Mouse (Mus musculus) C2C12 (cell line): ENCODE results near the gene Rbms2. TPM values are rescaled to one million over a fixed set of nuclear protein-coding genes. Genes with fewer than 3 reads are reported as not detected.

ENCODE experiments used
- H3K27me3 ChIP-seq: one replicate; pipeline ENCODE4 v1.6.1; 2011; ENCODE audit not compliant: control insufficient read depth, insufficient read depth, insufficient read length
- H3K36me3 ChIP-seq: one replicate; pipeline ENCODE4 v1.6.1; 2011; ENCODE audit not compliant: control insufficient read depth, insufficient read depth
- H3K4me3 ChIP-seq: one replicate; pipeline ENCODE4 v1.5.1; 2011; ENCODE audit warnings: mild to moderate bottlenecking, control low read depth; ENCODE audit not compliant: poor library complexity, insufficient read depth, severe bottlenecking
- H3K79me2 ChIP-seq: one replicate; pipeline ENCODE4 v1.6.1; 2011; ENCODE audit not compliant: control insufficient read depth, insufficient read depth
- H3K79me3 ChIP-seq: one replicate; pipeline ENCODE4 v1.6.1; 2011; ENCODE audit warnings: low read depth, control low read depth
- H3ac ChIP-seq: one replicate; pipeline ENCODE3; 2011; ENCODE audit warnings: low read depth; ENCODE audit not compliant: control insufficient read depth, insufficient read length
- CEBPB ChIP-seq: IDR thresholded peaks from one replicate; pipeline ENCODE4 v1.6.1; 2011; ENCODE audit warnings: low read depth, mild to moderate bottlenecking, control low read depth, moderate library complexity
- CTCF ChIP-seq: IDR thresholded peaks from one replicate; pipeline ENCODE4 v1.5.1; 2011; ENCODE audit not compliant: control insufficient read depth, insufficient read depth, insufficient read length
- FOSL1 ChIP-seq: IDR thresholded peaks from one replicate; pipeline ENCODE4 v1.8.0; 2011; ENCODE audit warnings: mild to moderate bottlenecking, low read length; ENCODE audit not compliant: poor library complexity, insufficient read depth, severe bottlenecking
- MAX ChIP-seq: IDR thresholded peaks from one replicate; pipeline ENCODE4 v1.6.1; 2011; ENCODE audit warnings: mild to moderate bottlenecking, control low read depth
- MYOD1 ChIP-seq: IDR thresholded peaks from one replicate; pipeline ENCODE4 v1.6.1; 2011; ENCODE audit warnings: low read depth; ENCODE audit not compliant: control insufficient read depth, insufficient read length
- MYOG ChIP-seq: IDR thresholded peaks from one replicate; pipeline ENCODE4 v1.6.1; 2011; ENCODE audit not compliant: control insufficient read depth, insufficient read length; ENCODE audit errors: extremely low read depth
- USF1 ChIP-seq: IDR thresholded peaks from one replicate; pipeline ENCODE4 v1.6.1; 2011; ENCODE audit warnings: low read depth, mild to moderate bottlenecking, control low read depth, moderate library complexity
- long read RNA-seq, 2 experiments: library from polyadenylated mRNA; unstranded; transcript quantifications; one replicate each; pipeline ENCODE4 v2.0.0; 2019 to 2020
- polyA plus RNA-seq: library from polyadenylated mRNA; unstranded; fragments of >200 nt; fragmentation: generic; extraction: Trizol; gene quantifications from one replicate; pipeline ENCODE4 v1.2.1, GENCODE M21; 2012; ENCODE audit warnings: missing spikeins

The Rbms2 gene
- 61.4 TPM for polyA plus RNA-seq
- long read RNA-seq, experiment 1, transcript Rbms2-201 (13 exons, 1,481 nt) = major isoform, 18 of 32 reads
- long read RNA-seq, experiment 1, partial matches to known transcripts = 6 of 32 reads
- long read RNA-seq, experiment 1, other reads (novel, unspliced or antisense) = 8 of 32 reads
- long read RNA-seq, experiment 2, transcript Rbms2-201 (13 exons, 1,481 nt) = major isoform, 49 of 73 reads
- long read RNA-seq, experiment 2, partial matches to known transcripts = 3 of 73 reads
- long read RNA-seq, experiment 2, other reads (novel, unspliced or antisense) = 20 of 73 reads

DNA sequence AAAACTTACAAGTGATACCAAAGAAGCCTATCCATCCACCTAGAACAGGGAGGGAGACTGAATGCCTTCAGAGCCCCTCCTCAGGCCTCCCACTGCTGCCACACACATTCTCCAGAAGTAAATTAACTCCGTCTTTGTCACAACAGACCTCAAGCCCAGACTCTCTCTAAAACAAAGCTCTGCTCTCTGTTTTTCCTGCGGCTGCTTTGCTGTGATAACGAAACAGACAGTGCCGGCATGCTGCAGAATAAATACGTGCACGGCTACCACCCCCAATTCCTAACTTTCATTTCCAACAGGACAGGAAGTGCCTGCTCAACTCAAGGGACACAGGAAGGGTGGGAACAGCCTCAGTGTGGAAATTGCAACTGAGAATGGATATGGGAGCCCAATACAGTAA lies at the start of gene Rbms2:
Gene Rbms2 (minus strand): TSS at position 309 of the 400 bp plus-strand sequence.
- Histone ChIP-seq H3K4me3 (no peak within 1 kb of the TSS), H3K79me3 (peaks cover 11% of the 10 kb centered on the region), H3K36me3 (no peaks in the 10 kb centered on the region), H3K79me2 (peaks cover 12% of the 10 kb centered on the region), H3K27me3 (no peaks in the 10 kb centered on the region), H3ac (peak within 1 kb of the TSS; percentile 14)
- TF ChIP-seq CEBPB = no peak
- TF ChIP-seq MYOD1 = no peak
- no peak for TF ChIP-seq CTCF
- no peak for TF ChIP-seq USF1
- TF ChIP-seq FOSL1 = no peak
- no peak for TF ChIP-seq MAX
- no peak for TF ChIP-seq MYOG

DNA sequence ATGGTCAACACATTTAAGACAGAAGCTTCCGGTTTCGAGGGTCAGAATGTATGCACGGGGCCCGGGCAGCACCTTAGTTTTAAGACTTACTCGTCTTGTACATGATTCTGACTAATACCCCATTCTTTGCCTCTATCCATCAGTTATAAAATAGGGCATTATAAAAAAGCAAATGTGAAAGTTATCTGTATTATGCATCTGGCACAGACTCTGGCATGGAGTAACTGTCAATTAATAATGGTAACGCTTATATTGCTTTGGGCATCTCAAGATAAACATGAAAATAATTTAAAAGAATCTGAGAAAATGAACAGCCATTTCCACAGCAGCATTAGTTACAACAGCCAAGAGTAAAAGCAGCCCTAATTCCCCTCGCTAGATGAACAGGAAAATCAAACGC lies 47.9 kb upstream of the Rbms2 start:
- H3K27me3 ChIP-seq = peaks cover 3% of the 10 kb centered on the region
- no peak overlapping the region for H3K4me3 ChIP-seq
- no peaks in the 10 kb centered on the region for H3K36me3 ChIP-seq
- no peaks in the 10 kb centered on the region for H3K79me3 ChIP-seq
- no peak overlapping the region for H3ac ChIP-seq
- TF ChIP-seq CEBPB (no peak), CTCF (no peak), MAX (no peak), MYOG (no peak), MYOD1 (no peak), USF1 (no peak), FOSL1 (no peak)
- peaks cover 8% of the 10 kb centered on the region for H3K79me2 ChIP-seq

DNA sequence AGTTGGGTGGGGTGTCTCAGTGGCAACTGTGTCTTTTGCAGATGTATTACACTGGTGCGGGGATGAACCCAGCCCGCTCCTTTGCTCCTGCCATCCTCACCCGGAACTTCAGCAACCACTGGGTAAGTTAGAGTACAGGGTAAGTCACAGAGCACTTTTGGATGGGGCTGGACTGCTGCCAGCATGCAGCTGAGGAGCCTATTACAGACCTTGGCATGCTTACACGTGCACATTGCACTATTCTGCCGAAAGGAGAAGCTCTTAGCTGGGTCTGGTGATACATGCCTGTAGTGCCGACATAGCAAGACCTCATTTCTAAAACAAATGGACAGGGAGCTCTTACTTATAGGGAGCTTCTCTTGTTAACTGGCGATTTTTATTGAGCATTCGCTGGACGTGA lies 47.5 kb upstream of the Rbms2 start:
- H3K79me3 ChIP-seq = no peaks in the 10 kb centered on the region
- no peaks in the 10 kb centered on the region for H3K36me3 ChIP-seq
- H3K27me3 ChIP-seq = peaks cover 3% of the 10 kb centered on the region
- TF ChIP-seq MYOD1 (no peak), FOSL1 (no peak), CEBPB (no peak), MYOG (no peak), MAX (no peak), USF1 (no peak), CTCF (no peak)
- H3K4me3 ChIP-seq = no peak overlapping the region
- H3K79me2 ChIP-seq = peaks cover 4% of the 10 kb centered on the region
- H3ac ChIP-seq = no peak overlapping the region

- H3K79me2 ChIP-seq = no peaks in the 10 kb centered on the region
- no peaks in the 10 kb centered on the region for H3K36me3 ChIP-seq
- H3K4me3 ChIP-seq = no peak within 1 kb of the TSS
- H3K79me3 ChIP-seq = no peaks in the 10 kb centered on the region
- peaks cover 7% of the 10 kb centered on the region for H3K27me3 ChIP-seq
- TF ChIP-seq MYOG (no peak), MYOD1 (no peak), CEBPB (no peak), CTCF (no peak), MAX (no peak), USF1 (no peak), FOSL1 (no peak)
- no peak within 1 kb of the TSS for H3ac ChIP-seq
Measured at GRCm38 (mm10) chr10:128225538-128225937, 45.4 kb upstream of the Rbms2 start, which contains the start of gene Mip. Mip (plus strand) TSS chr10:128225838.

DNA sequence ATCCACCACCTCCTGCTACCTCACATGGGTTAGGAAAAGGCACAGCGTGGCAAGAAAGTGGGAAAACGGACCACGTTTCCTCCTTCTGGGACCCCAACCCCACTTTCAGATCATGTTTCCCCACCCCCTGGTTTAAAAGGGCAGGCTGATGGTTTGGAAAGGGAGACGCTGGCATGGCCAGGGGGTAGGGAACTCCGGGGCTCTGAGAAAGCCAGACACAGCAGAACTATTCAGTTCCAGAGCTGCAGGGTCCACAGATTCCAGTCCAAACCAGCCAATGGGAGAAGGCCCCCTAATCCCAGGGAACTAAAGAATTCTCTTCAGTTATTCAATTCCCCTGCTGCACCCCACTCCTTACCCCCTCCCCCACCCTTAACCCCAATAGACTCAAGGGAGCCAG lies 45.0 kb upstream of the Rbms2 start:
- no peaks in the 10 kb centered on the region for H3K79me3 ChIP-seq
- peaks cover 7% of the 10 kb centered on the region for H3K27me3 ChIP-seq
- H3K4me3 ChIP-seq = no peak overlapping the region
- TF ChIP-seq CEBPB (no peak), CTCF (no peak), MAX (no peak), FOSL1 (no peak), MYOD1 (no peak), USF1 (no peak), MYOG (no peak)
- no peak overlapping the region for H3ac ChIP-seq
- no peaks in the 10 kb centered on the region for H3K79me2 ChIP-seq
- H3K36me3 ChIP-seq = no peaks in the 10 kb centered on the region

DNA sequence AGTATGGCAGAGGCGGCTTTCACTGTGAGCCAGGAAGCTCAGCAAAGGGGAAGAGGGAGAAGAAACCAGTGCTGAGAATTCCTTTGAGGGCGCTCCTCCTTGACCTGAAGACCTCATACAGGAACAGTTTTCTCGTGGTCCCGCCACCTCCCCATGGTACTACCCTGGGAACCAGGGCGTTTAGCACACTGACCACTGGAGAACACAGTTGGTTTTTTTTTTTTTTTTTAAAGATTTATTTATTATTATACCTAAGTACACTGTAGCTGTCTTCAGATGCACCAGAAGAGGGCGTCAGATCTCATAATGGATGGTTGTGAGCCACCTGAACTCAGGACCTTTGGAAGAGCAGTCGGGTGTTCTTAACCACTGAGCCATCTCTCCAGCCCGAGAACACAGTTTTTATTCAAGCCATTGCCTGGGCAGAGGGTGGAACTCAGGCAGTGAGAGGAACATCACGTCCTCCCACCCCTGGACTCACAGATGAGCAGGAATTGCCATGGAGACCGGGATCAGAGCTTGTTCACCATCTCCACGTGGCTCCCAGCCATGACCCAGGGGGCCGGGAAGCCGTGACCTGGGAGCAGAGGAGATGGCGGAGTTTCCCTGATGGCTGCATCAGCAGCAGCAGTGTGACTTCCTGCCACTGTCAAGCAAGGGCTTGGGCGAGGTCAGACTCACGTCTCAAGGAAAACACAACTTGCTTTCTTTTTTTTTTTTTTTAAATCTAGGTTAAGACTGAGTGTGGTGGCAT lies 41.6 kb upstream of the Rbms2 start:
- Histone ChIP-seq H3K4me3 (no peak overlapping the region), H3K27me3 (peaks cover 7% of the 10 kb centered on the region), H3K36me3 (no peaks in the 10 kb centered on the region), H3ac (no peak overlapping the region), H3K79me3 (no peaks in the 10 kb centered on the region), H3K79me2 (no peaks in the 10 kb centered on the region)
- TF ChIP-seq MYOG (no peak), CTCF (no peak), USF1 (no peak), CEBPB (no peak), MAX (no peak), FOSL1 (no peak), MYOD1 (no peak)
